Mouse (Mus musculus): ENCODE results near the gene Akr1b10. TPM values are rescaled to one million over a fixed set of nuclear protein-coding genes. Genes with fewer than 3 reads are reported as not detected.
"Not testable (repeated sequence)": the region's sequence is repeated elsewhere in the genome, so short reads cannot be mapped to it uniquely, and the experiment has no call there.

Gene Akr1b10
- polyA plus RNA-seq, 1 experiment = 16.9 TPM

- Histone ChIP-seq H3K4me1 (ENCODE audit: control insufficient read depth, insufficient read depth, low read length) (no peaks in the 10 kb centered on the region), H3K9ac (ENCODE audit: low read depth, poor library complexity, severe bottlenecking) (no peak overlapping the region), H3K27ac (ENCODE audit: insufficient read depth, low read length) (no peak overlapping the region), H3K9me3 (replicated peaks; ENCODE audit: control insufficient read depth, insufficient read depth, low read length, poor library complexity, severe bottlenecking) (no peaks in the 10 kb centered on the region), H3K4me3 (ENCODE audit: low read depth, low read length) (no peak overlapping the region), H3K27me3 (ENCODE audit: control insufficient read depth, insufficient read depth, low read length, poor library complexity, severe bottlenecking) (no peaks in the 10 kb centered on the region), H3K36me3 (ENCODE audit: control insufficient read depth, insufficient read depth, low read length, poor library complexity, severe bottlenecking) (no peaks in the 10 kb centered on the region)
- TF ChIP-seq POLR2A (IDR thresholded peaks at IDR 0.05; ENCODE audit: insufficient read depth, low read length) = no peak
- no peak for TF ChIP-seq CTCF (IDR thresholded peaks at IDR 0.05; ENCODE audit: low read depth, low read length)
- no peak for TF ChIP-seq EP300 (IDR thresholded peaks at IDR 0.05; ENCODE audit: insufficient read depth, low read depth, low read length)
Measured at GRCm38 (mm10) chr6:34367998-34368397, 16.0 kb upstream of the Akr1b10 start.

GRCm38 (mm10) chr6:34370081-34370480, 13.9 kb upstream of the Akr1b10 start:
- Histone ChIP-seq H3K9ac (ENCODE audit: low read depth, poor library complexity, severe bottlenecking) (no peak overlapping the region), H3K27me3 (ENCODE audit: control insufficient read depth, insufficient read depth, low read length, poor library complexity, severe bottlenecking) (no peaks in the 10 kb centered on the region), H3K27ac (ENCODE audit: insufficient read depth, low read length) (no peak overlapping the region), H3K4me3 (ENCODE audit: low read depth, low read length) (no peak overlapping the region), H3K36me3 (ENCODE audit: control insufficient read depth, insufficient read depth, low read length, poor library complexity, severe bottlenecking) (no peaks in the 10 kb centered on the region), H3K9me3 (replicated peaks; ENCODE audit: control insufficient read depth, insufficient read depth, low read length, poor library complexity, severe bottlenecking) (no peaks in the 10 kb centered on the region), H3K4me1 (ENCODE audit: control insufficient read depth, insufficient read depth, low read length) (no peaks in the 10 kb centered on the region)
- TF ChIP-seq EP300 (IDR thresholded peaks at IDR 0.05; ENCODE audit: insufficient read depth, low read depth, low read length) (no peak), POLR2A (IDR thresholded peaks at IDR 0.05; ENCODE audit: insufficient read depth, low read length) (no peak), CTCF (IDR thresholded peaks at IDR 0.05; ENCODE audit: low read depth, low read length) (no peak)

- peak overlapping the region; percentile 38; the same call in 1 of the 2 replicates for H3K9ac ChIP-seq (ENCODE audit: low read depth, poor library complexity, severe bottlenecking)
- H3K36me3 ChIP-seq (ENCODE audit: control insufficient read depth, insufficient read depth, low read length, poor library complexity, severe bottlenecking) = no peaks in the 10 kb centered on the region
- no peaks in the 10 kb centered on the region for H3K4me1 ChIP-seq (ENCODE audit: control insufficient read depth, insufficient read depth, low read length)
- no peak for TF ChIP-seq EP300 (IDR thresholded peaks at IDR 0.05; ENCODE audit: insufficient read depth, low read depth, low read length)
- TF ChIP-seq CTCF (IDR thresholded peaks at IDR 0.05; ENCODE audit: low read depth, low read length) = peak; percentile 11
- H3K27me3 ChIP-seq (ENCODE audit: control insufficient read depth, insufficient read depth, low read length, poor library complexity, severe bottlenecking) = no peaks in the 10 kb centered on the region
- no peak overlapping the region for H3K4me3 ChIP-seq (ENCODE audit: low read depth, low read length)
- no peaks in the 10 kb centered on the region for H3K9me3 ChIP-seq (replicated peaks; ENCODE audit: control insufficient read depth, insufficient read depth, low read length, poor library complexity, severe bottlenecking)
- no peak overlapping the region for H3K27ac ChIP-seq (ENCODE audit: insufficient read depth, low read length)
Measured at GRCm38 (mm10) chr6:34371700-34372351, 12.2 kb upstream of the Akr1b10 start.

- Histone ChIP-seq H3K27me3 (ENCODE audit: control insufficient read depth, insufficient read depth, low read length, poor library complexity, severe bottlenecking) (no peaks in the 10 kb centered on the region), H3K4me3 (ENCODE audit: low read depth, low read length) (no peak overlapping the region)
Measured at GRCm38 (mm10) chr6:34373841-34374240, 10.2 kb upstream of the Akr1b10 start.

GRCm38 (mm10) chr6:34375888-34376287, 8.1 kb upstream of the Akr1b10 start:
- not testable (repeated sequence) for H3K36me3 ChIP-seq (ENCODE audit: control insufficient read depth, insufficient read depth, low read length, poor library complexity, severe bottlenecking); H3K9me3 ChIP-seq (replicated peaks; ENCODE audit: control insufficient read depth, insufficient read depth, low read length, poor library complexity, severe bottlenecking); H3K4me3 ChIP-seq (ENCODE audit: low read depth, low read length); H3K27me3 ChIP-seq (ENCODE audit: control insufficient read depth, insufficient read depth, low read length, poor library complexity, severe bottlenecking); H3K9ac ChIP-seq (ENCODE audit: low read depth, poor library complexity, severe bottlenecking); H3K27ac ChIP-seq (ENCODE audit: insufficient read depth, low read length); H3K4me1 ChIP-seq (ENCODE audit: control insufficient read depth, insufficient read depth, low read length)

More at GRCm38 (mm10) chr6:34373841-34374240, 10.2 kb upstream of the Akr1b10 start:
- no peak overlapping the region for H3K27ac ChIP-seq (ENCODE audit: insufficient read depth, low read length)
- no peaks in the 10 kb centered on the region for H3K4me1 ChIP-seq (ENCODE audit: control insufficient read depth, insufficient read depth, low read length)
- no peaks in the 10 kb centered on the region for H3K9me3 ChIP-seq (replicated peaks; ENCODE audit: control insufficient read depth, insufficient read depth, low read length, poor library complexity, severe bottlenecking)
- no peaks in the 10 kb centered on the region for H3K36me3 ChIP-seq (ENCODE audit: control insufficient read depth, insufficient read depth, low read length, poor library complexity, severe bottlenecking)
- TF ChIP-seq CTCF (IDR thresholded peaks at IDR 0.05; ENCODE audit: low read depth, low read length) = no peak
- TF ChIP-seq EP300 (IDR thresholded peaks at IDR 0.05; ENCODE audit: insufficient read depth, low read depth, low read length) = no peak
- TF ChIP-seq POLR2A (IDR thresholded peaks at IDR 0.05; ENCODE audit: insufficient read depth, low read length) = no peak
- no peak overlapping the region for H3K9ac ChIP-seq (ENCODE audit: low read depth, poor library complexity, severe bottlenecking)

GRCm38 (mm10) chr6:34383401-34383800, 617 bp upstream of the Akr1b10 start:
- TF ChIP-seq POLR2A (IDR thresholded peaks at IDR 0.05; ENCODE audit: insufficient read depth, low read length) (no peak), CTCF (IDR thresholded peaks at IDR 0.05; ENCODE audit: low read depth, low read length) (no peak), EP300 (IDR thresholded peaks at IDR 0.05; ENCODE audit: insufficient read depth, low read depth, low read length) (no peak)
- H3K36me3 ChIP-seq (ENCODE audit: control insufficient read depth, insufficient read depth, low read length, poor library complexity, severe bottlenecking) = no peaks in the 10 kb centered on the region

More at GRCm38 (mm10) chr6:34383401-34383800, 617 bp upstream of the Akr1b10 start:
- Histone ChIP-seq H3K4me1 (ENCODE audit: control insufficient read depth, insufficient read depth, low read length) (no peaks in the 10 kb centered on the region), H3K4me3 (ENCODE audit: low read depth, low read length) (no peak overlapping the region), H3K9ac (ENCODE audit: low read depth, poor library complexity, severe bottlenecking) (0 out of 2 replicates have a peak overlapping the region, but pooled peaks have one; percentile 70), H3K9me3 (replicated peaks; ENCODE audit: control insufficient read depth, insufficient read depth, low read length, poor library complexity, severe bottlenecking) (no peaks in the 10 kb centered on the region), H3K27ac (ENCODE audit: insufficient read depth, low read length) (no peak overlapping the region), H3K27me3 (ENCODE audit: control insufficient read depth, insufficient read depth, low read length, poor library complexity, severe bottlenecking) (no peaks in the 10 kb centered on the region)

Data from ES-Bruce4 (cell line).